Mouse (Mus musculus) forebrain, embryonic 16.5 days (tissue): ENCODE measurements around the gene Gm4707. TPM values are rescaled to one million over a fixed set of nuclear protein-coding genes. Genes with fewer than 3 reads are reported as not detected.

ENCODE experiments used
- ATAC-seq: fragments of 200-750 bp; cut with Nextera tagmentation; 2 replicates; pipeline ENCODE4 v1.8.0; 2017; ENCODE audit warnings: mild to moderate bottlenecking, moderate library complexity
- H3K27ac ChIP-seq: fragments of 300-500 bp; sonication (generic); 2 replicates; pipeline ENCODE4 v1.5.1; 2014; ENCODE audit warnings: low read length, control low read depth
- H3K27me3 ChIP-seq: fragments of 300-500 bp; sonication (generic); replicated peaks from 2 replicates; pipeline ENCODE4 v1.6.1; 2014; ENCODE audit warnings: low read length; ENCODE audit not compliant: control insufficient read depth, insufficient read depth
- H3K36me3 ChIP-seq: fragments of 300-500 bp; sonication (generic); 2 replicates; pipeline ENCODE4 v1.6.1; 2014; ENCODE audit not compliant: control insufficient read depth, insufficient read depth
- H3K4me1 ChIP-seq: fragments of 300-500 bp; sonication (generic); replicated peaks from 2 replicates; pipeline ENCODE4 v1.6.1; 2014; ENCODE audit warnings: low read length; ENCODE audit not compliant: control insufficient read depth, insufficient read depth
- H3K4me2 ChIP-seq: fragments of 300-500 bp; sonication (generic); 2 replicates; pipeline ENCODE4 v1.6.1; 2014; ENCODE audit warnings: mild to moderate bottlenecking, low read length, control low read depth
- H3K4me3 ChIP-seq: fragments of 300-500 bp; sonication (generic); replicated peaks from 2 replicates; pipeline ENCODE4 v1.5.1; 2014; ENCODE audit warnings: mild to moderate bottlenecking, low read length, control low read depth
- H3K9ac ChIP-seq: fragments of 300-500 bp; sonication (generic); replicated peaks from 2 replicates; pipeline ENCODE4 v1.6.1; 2014; ENCODE audit warnings: low read depth, low read length, control low read depth
- H3K9me3 ChIP-seq: fragments of 300-500 bp; sonication (generic); 2 replicates; pipeline ENCODE4 v1.6.1; 2016; ENCODE audit warnings: low read length; ENCODE audit not compliant: control insufficient read depth
- WGBS: fragments of 180-500 bp; shearing (Covaris S2); extraction: QIAGEN DNeasy Blood & Tissue Kit; methylation state at CpG from one replicate; pipeline ENCODE4 v1.1.7; 2014; 5-methylcytosine and 5-hydroxymethylcytosine counted together
- polyA plus RNA-seq: library from polyadenylated mRNA; unstranded; fragments of >200 nt; fragmentation: Nextera tagmentation; extraction: Ambion mirVana; gene quantifications from 2 replicates; pipeline ENCODE4 v1.2.1, GENCODE M21; 2015

Gene Gm4707
- polyA plus RNA-seq: 1.8 and 3.5 TPM in 2 replicates

DNA sequence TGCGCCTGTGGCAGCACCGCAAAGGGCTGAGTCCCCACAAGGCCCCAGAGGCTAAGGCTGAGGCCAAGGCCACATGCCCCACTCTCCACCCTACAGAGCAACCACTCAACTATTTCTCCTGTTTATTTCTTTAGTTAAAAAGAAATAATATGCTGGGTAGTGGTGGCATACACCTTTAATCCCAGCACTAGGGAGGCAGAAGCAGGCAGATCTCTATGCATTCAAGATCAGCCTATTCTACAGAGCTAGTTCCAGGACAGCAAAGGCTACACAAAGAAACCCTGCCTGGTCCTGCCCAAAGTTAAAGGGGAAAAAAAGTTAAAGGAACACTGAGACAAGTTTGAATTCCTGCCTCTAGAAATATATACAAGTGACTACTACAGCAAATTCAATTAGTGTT lies at the start of gene Gm4707:
Gene Gm4707, minus strand, starts transcription at position 101 of the 400 bp plus-strand sequence.
- Histone ChIP-seq H3K27ac (no peak within 1 kb of the TSS), H3K9ac (no peak within 1 kb of the TSS), H3K4me2 (no peak within 1 kb of the TSS), H3K4me1 (no peaks in the 10 kb centered on the region), H3K27me3 (no peaks in the 10 kb centered on the region), H3K4me3 (no peak within 1 kb of the TSS), H3K9me3 (no peaks in the 10 kb centered on the region), H3K36me3 (peaks cover 4% of the 10 kb centered on the region; the same call in 1 of the 2 replicates)
- 100% methylated on average over 2 of the region's 2 CpGs for WGBS
- ATAC-seq: no peak

DNA sequence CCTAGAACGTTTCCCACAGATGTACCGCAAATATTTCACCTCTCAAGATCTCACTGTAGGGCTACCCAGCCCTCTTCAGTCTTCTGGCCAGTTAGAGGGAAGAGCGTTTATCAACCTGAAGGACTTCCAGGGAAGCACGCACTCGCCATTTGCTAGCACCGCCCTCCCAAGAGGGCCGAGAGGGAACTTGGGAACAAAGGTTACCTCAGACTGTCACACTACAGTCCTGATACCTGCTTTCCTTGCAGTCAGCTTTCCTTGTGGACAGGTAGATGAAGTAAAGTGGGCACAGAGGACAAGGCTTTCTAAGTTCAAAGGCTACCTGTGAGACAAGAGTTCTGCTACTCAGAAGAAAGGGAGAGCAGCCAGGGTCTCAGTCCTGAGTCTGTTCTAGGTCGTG lies 47.1 kb upstream of the Gm4707 start:
- no peak overlapping the region for H3K4me3 ChIP-seq
- H3K36me3 ChIP-seq: no peaks in the 10 kb centered on the region
- H3K9me3 ChIP-seq: no peaks in the 10 kb centered on the region
- no peak for ATAC-seq
- no peak overlapping the region for H3K4me2 ChIP-seq
- 89% methylated on average over 8 of the region's 8 CpGs for WGBS
- no peaks in the 10 kb centered on the region for H3K4me1 ChIP-seq
- no peak overlapping the region for H3K27ac ChIP-seq
- no peaks in the 10 kb centered on the region for H3K27me3 ChIP-seq
- H3K9ac ChIP-seq: no peak overlapping the region

DNA sequence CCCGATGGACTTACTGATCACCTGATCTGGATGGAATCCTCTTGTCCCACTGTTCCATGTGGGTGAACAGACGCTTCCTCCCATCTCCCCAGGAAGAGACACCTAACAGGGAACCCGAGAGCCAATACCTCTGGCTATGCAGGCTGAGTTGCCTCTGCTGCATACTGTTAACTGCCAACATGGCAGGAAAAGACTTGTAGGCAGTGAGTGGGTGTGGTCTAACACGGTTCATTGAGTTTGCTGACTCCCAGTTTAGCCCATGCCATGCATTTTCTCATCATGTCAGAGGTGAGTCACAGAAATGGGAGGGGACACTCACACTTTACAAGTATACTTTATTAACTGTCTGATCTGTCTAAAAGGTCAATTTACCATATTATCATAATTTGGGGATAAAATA lies 36.1 kb upstream of the Gm4707 start:
- no peak for ATAC-seq
- no peak overlapping the region for H3K27ac ChIP-seq
- no peak overlapping the region for H3K4me2 ChIP-seq
- H3K9me3 ChIP-seq: no peaks in the 10 kb centered on the region
- no peak overlapping the region for H3K4me3 ChIP-seq
- no peaks in the 10 kb centered on the region for H3K27me3 ChIP-seq
- no peaks in the 10 kb centered on the region for H3K4me1 ChIP-seq
- H3K36me3 ChIP-seq: no peaks in the 10 kb centered on the region; the same call in 1 of the 2 replicates
- WGBS: 88% methylated on average over 4 of the region's 4 CpGs
- no peak overlapping the region for H3K9ac ChIP-seq

DNA sequence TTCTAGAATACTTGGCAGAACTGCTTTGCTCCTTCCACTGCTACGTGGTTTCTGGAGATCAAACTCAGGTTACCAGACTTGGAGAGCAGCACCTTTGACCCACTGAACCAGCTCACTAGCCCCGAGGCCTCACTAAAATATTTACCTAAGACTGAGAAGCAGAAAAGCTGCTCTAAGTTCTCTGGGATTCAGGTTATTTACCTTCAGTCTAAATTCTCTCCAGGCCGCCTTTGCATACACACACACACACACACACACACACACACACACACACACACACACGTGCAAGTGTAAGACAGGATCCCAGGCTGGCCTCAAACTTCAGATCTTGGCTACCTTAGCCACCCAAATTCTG lies 31.6 kb upstream of the Gm4707 start:
- Histone ChIP-seq H3K36me3 (no peaks in the 10 kb centered on the region), H3K9me3 (no peaks in the 10 kb centered on the region), H3K4me3 (no peak overlapping the region), H3K9ac (no peak overlapping the region), H3K4me2 (no peak overlapping the region), H3K27me3 (no peaks in the 10 kb centered on the region), H3K4me1 (no peaks in the 10 kb centered on the region), H3K27ac (no peak overlapping the region)
- 70% methylated on average over 4 of the region's 4 CpGs for WGBS
- ATAC-seq: no peak

DNA sequence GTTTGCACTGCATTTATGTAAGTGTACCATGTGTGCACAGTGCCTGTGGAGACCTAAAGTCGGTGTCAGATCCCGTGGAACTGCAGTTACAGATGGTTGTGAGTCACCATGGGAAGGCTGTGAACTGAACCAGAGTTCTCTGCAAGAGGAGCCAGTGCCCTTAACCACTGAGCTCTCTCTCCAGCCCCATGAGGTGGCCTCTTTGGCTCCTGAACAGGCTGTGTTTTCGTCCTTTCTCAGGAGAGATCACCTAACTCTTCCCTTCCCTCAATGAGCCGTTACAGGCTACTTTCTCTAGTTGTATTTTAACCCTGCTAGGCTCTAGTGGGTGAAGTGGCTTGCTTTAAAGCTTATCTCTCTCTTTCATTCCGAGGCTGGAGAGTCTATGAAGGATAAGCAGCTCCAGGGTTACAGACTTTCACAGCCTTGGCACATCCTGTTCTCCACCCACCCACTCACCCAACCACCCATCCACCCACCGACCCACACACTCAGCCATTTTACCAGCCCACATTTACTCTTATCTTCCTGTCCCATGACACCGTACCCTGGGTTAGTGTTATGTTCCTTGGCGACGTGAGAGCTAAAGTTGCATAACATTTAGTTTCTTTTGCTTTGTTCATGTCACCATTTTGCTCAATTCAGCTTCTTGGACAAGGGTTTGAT lies 31.1 kb upstream of the Gm4707 start:
- H3K4me3 ChIP-seq: no peak overlapping the region
- ATAC-seq: no peak
- no peak overlapping the region for H3K4me2 ChIP-seq
- no peaks in the 10 kb centered on the region for H3K9me3 ChIP-seq
- no peak overlapping the region for H3K9ac ChIP-seq
- no peaks in the 10 kb centered on the region for H3K36me3 ChIP-seq
- no peaks in the 10 kb centered on the region for H3K4me1 ChIP-seq
- no peaks in the 10 kb centered on the region for H3K27me3 ChIP-seq
- H3K27ac ChIP-seq: no peak overlapping the region
- WGBS: 87% methylated on average over 9 of the region's 9 CpGs

DNA sequence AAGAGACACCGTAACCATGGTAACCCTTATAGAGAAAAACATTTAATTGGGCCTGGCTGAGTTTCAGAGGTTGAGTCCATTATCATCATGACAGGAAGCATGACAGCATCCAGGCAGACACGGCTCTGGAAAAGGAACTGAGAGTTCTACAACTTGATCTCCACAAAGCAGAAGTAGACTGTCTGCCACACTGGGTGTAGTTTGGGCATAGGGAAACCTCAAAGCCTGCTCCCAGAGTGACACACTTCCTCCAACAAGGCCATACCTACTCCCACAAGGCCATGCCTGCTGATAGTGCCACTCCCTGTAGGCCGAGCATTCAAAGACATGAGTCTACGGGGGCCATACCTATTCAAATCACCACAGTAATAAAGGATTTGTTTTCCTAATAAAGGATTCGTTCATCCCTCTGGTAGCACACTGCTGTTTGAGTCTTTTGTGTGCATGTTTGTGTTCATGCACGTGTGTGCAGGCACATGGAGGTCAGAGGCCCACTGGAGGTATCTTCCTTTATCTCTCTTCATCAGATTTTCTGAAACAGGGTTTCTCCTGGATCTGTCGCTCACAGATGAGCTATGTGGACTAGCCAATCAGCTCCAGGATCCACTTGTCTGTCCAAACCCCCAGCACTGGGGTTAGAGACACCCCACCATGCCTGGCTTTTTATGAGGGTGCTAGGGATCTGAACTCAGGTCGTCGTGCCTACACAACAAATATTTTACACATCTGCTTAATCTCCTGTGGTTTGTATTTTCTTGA lies 30.2 kb upstream of the Gm4707 start:
- WGBS: 76% methylated on average over 9 of the region's 9 CpGs
- Histone ChIP-seq H3K9me3 (no peaks in the 10 kb centered on the region), H3K4me3 (no peak overlapping the region), H3K4me1 (no peaks in the 10 kb centered on the region), H3K27me3 (no peaks in the 10 kb centered on the region), H3K9ac (no peak overlapping the region), H3K36me3 (no peaks in the 10 kb centered on the region), H3K4me2 (no peak overlapping the region), H3K27ac (no peak overlapping the region)
- no peak for ATAC-seq

DNA sequence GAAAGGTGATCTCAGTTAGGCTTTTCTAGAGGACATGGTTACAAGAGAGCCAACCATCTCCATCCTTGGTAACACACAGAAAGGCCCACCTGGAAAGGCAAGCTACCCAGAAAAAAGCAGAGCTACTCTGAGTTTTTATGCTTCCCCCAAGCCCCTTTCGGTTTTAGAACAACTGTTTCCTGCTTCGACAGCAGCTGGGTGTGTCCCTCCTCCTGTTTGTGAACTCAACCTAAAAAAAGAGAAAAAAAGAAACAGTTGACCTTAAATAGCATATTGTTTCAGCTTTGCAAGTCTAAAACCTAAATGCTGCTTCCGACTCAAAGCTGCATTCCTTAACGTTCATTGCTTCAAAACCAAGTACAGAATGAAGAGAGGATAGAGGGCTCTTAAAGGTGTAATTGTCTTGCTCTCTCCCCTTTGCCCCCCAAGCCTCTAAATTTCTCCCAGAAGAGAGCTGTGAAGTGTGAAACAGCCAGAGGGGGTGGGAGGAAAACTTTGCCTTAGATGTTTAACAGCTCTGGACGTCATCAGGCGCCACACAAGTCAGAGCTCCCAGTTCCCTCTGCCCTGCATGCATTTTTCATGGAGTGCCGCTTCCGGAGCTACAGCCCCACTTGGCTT lies 26.6 kb upstream of the Gm4707 start:
- no peak overlapping the region for H3K4me3 ChIP-seq
- no peaks in the 10 kb centered on the region for H3K9me3 ChIP-seq
- ATAC-seq: no peak
- no peak overlapping the region for H3K9ac ChIP-seq
- no peak overlapping the region for H3K27ac ChIP-seq
- no peak overlapping the region for H3K4me2 ChIP-seq
- no peaks in the 10 kb centered on the region for H3K36me3 ChIP-seq
- WGBS: 52% methylated on average over 8 of the region's 8 CpGs
- no peaks in the 10 kb centered on the region for H3K4me1 ChIP-seq
- no peaks in the 10 kb centered on the region for H3K27me3 ChIP-seq

DNA sequence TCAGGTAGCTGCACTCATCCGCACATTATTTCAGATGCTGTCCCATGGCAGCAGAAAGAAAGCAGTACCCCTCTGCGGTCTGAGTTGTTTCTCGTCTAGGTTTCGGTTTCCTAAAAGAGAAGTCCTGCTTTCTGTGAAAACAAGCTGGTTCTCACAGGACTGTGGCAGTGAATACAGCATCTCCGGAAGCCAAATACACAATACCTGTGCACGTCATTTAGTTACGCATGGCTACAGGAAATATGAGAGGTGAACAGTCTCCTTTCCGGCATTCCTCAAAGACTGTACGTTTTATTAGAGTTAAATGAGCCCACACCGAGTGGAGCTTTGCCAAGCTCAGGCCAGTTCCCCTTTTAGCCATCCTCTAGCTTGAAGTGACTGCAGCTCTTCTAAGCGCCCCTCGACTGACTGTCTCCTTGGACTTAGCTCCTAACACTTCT lies 26.1 kb upstream of the Gm4707 start:
- 56% methylated on average over 12 of the region's 12 CpGs for WGBS
- Histone ChIP-seq H3K36me3 (no peaks in the 10 kb centered on the region), H3K27me3 (no peaks in the 10 kb centered on the region), H3K27ac (no peak overlapping the region), H3K9me3 (no peaks in the 10 kb centered on the region), H3K4me1 (no peaks in the 10 kb centered on the region), H3K4me2 (no peak overlapping the region), H3K9ac (no peak overlapping the region), H3K4me3 (no peak overlapping the region)
- ATAC-seq: no peak

DNA sequence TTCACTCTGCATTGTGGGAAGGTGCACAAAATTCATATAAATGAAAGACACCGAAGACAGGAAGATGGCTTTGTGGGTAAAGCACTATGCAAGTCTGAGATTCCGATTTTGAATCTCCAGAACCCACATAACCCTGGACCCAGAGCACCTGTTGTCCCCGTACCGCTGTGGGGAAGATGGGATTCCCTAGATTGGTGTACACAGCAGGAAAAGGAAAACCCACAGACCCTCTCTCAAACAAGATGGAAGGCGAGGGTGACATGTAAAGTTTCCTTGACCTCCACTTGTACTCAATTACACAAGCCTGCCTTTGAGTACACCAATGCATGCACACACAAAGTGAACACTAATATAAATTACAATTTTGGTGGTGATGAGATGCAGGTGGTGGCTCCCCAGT lies 25.0 kb upstream of the Gm4707 start:
- H3K9ac ChIP-seq: no peak overlapping the region
- no peaks in the 10 kb centered on the region for H3K27me3 ChIP-seq
- no peak overlapping the region for H3K4me3 ChIP-seq
- no peaks in the 10 kb centered on the region for H3K9me3 ChIP-seq
- no peaks in the 10 kb centered on the region for H3K36me3 ChIP-seq
- 90% methylated on average over 5 of the region's 5 CpGs for WGBS
- H3K4me1 ChIP-seq: no peaks in the 10 kb centered on the region
- no peak for ATAC-seq
- no peak overlapping the region for H3K4me2 ChIP-seq
- H3K27ac ChIP-seq: no peak overlapping the region
